Mouse (Mus musculus): ENCODE results near the gene Zgrf1. TPM values are rescaled to one million over a fixed set of nuclear protein-coding genes. Genes with fewer than 3 reads are reported as not detected.

The Zgrf1 gene
- 0.29 and 0.35 TPM in 2 replicates for polyA plus RNA-seq (2012; rRNA removed)

GRCm38 (mm10) chr3:127552973-127553719 is at the start of gene Zgrf1, which contains the start of gene Larp7:
Gene Zgrf1, plus strand, starts transcription at chr3:127553489.
Gene Larp7, minus strand, starts transcription at chr3:127553349.

GRCm38 (mm10) chr3:127633080-127634032 is 80.1 kb downstream of the Zgrf1 start, which contains the start of gene Neurog2:
Gene Neurog2, plus strand, starts transcription at chr3:127633135.

Other genes with a start within 250 kb of the Zgrf1 start
- 3.5 and 4.9 TPM in 2 replicates for gene Ank2, start 54.1 kb upstream of the Zgrf1 start, polyA plus RNA-seq (2012; rRNA removed)
- gene Larp7, start 140 bp upstream of the Zgrf1 start, polyA plus RNA-seq (2012; rRNA removed) = 0.35 and 0.50 TPM in 2 replicates
- not detected in 2 replicates for gene Neurog2, start 79.6 kb downstream of the Zgrf1 start, polyA plus RNA-seq (2012; rRNA removed)
- gene Alpk1, start 227.0 kb downstream of the Zgrf1 start, polyA plus RNA-seq (2012; rRNA removed) = 5.1 TPM in 2 replicates
- gene Tifa, start 236.3 kb downstream of the Zgrf1 start, polyA plus RNA-seq (2012; rRNA removed) = 11.7 and 23.7 TPM in 2 replicates

Measured in colon, adult 2 months (tissue).